Mouse (Mus musculus) midbrain, embryonic 13.5 days (tissue): ENCODE measurements at regions not wholly inside any gene's neighbourhood (a gene's known extent, or its start where the extent isn't known, plus 50 kb on each side); places are given as distances from the start of the nearest gene placed in this dataset.

ENCODE experiments used
- ATAC-seq: fragments of 200-750 bp; cut with Nextera tagmentation; 2 replicates; pipeline ENCODE4 v1.8.0; 2017; ENCODE audit warnings: mild to moderate bottlenecking, moderate TSS enrichment, moderate library complexity
- H3K27ac ChIP-seq: fragments of 300-500 bp; sonication (generic); 2 replicates; pipeline ENCODE4 v1.5.1; 2015; ENCODE audit warnings: inconsistent platforms, mild to moderate bottlenecking, moderate library complexity
- H3K27me3 ChIP-seq: fragments of 300-500 bp; sonication (generic); 2 replicates; pipeline ENCODE4 v1.6.1; 2015; ENCODE audit warnings: mild to moderate bottlenecking, inconsistent platforms
- H3K36me3 ChIP-seq: fragments of 300-500 bp; sonication (generic); 2 replicates; pipeline ENCODE4 v1.6.1; 2015; ENCODE audit warnings: mild to moderate bottlenecking, inconsistent platforms
- H3K4me1 ChIP-seq: fragments of 300-500 bp; sonication (generic); replicated peaks from 2 replicates; pipeline ENCODE4 v1.6.1; 2015; ENCODE audit warnings: inconsistent platforms
- H3K4me2 ChIP-seq: fragments of 300-500 bp; sonication (generic); replicated peaks from 2 replicates; pipeline ENCODE4 v1.6.1; 2015; ENCODE audit warnings: moderate library complexity, mild to moderate bottlenecking, inconsistent platforms
- H3K4me3 ChIP-seq: fragments of 300-500 bp; sonication (generic); replicated peaks from 2 replicates; pipeline ENCODE4 v1.5.1; 2015; ENCODE audit warnings: mild to moderate bottlenecking, inconsistent platforms
- H3K9ac ChIP-seq: fragments of 300-500 bp; sonication (generic); replicated peaks from 2 replicates; pipeline ENCODE4 v1.6.1; 2015; ENCODE audit warnings: mild to moderate bottlenecking, inconsistent platforms
- H3K9me3 ChIP-seq: fragments of 300-500 bp; sonication (generic); 2 replicates; pipeline ENCODE4 v1.6.1; 2016; ENCODE audit warnings: mild to moderate bottlenecking, inconsistent platforms
- WGBS: fragments of 180-500 bp; shearing (Covaris S2); methylation state at CpG from one replicate; pipeline ENCODE4 v1.1.7; 2015; 5-methylcytosine and 5-hydroxymethylcytosine counted together

- no peak overlapping the region for H3K4me2 ChIP-seq
- H3K27me3 ChIP-seq, result peaks cover 34% of the 10 kb centered on the region
- no peak overlapping the region for H3K9ac ChIP-seq
- H3K4me1 ChIP-seq, result peaks cover 14% of the 10 kb centered on the region
- WGBS, result 84% methylated on average over 8 of the region's 8 CpGs
- H3K27ac ChIP-seq, result no peak overlapping the region
- ATAC-seq, result no peak
- H3K4me3 ChIP-seq, result no peak overlapping the region
- no peaks in the 10 kb centered on the region for H3K36me3 ChIP-seq
- no peaks in the 10 kb centered on the region for H3K9me3 ChIP-seq
These were observed 133.4 kb upstream of the Pkdcc start for GRCm38 (mm10) chr17:83081729-83082128.

GRCm38 (mm10) chr17:83083521-83083920 lies 131.6 kb upstream of the Pkdcc start:
- no peak for ATAC-seq
- peaks cover 17% of the 10 kb centered on the region for H3K27me3 ChIP-seq
- no peaks in the 10 kb centered on the region for H3K9me3 ChIP-seq
- WGBS, result 69% methylated on average over 3 of the region's 3 CpGs
- H3K4me2 ChIP-seq, result no peak overlapping the region
- peaks cover 6% of the 10 kb centered on the region for H3K4me1 ChIP-seq
- no peak overlapping the region for H3K4me3 ChIP-seq
- H3K9ac ChIP-seq, result no peak overlapping the region
- H3K27ac ChIP-seq, result no peak overlapping the region
- H3K36me3 ChIP-seq, result no peaks in the 10 kb centered on the region

- no peaks in the 10 kb centered on the region for H3K36me3 ChIP-seq
- H3K9ac ChIP-seq, result no peak overlapping the region
- no peaks in the 10 kb centered on the region for H3K4me1 ChIP-seq
- H3K27ac ChIP-seq, result no peak overlapping the region
- no peak for ATAC-seq
- no peak overlapping the region for H3K4me3 ChIP-seq
- H3K9me3 ChIP-seq, result no peaks in the 10 kb centered on the region
- peaks cover 9% of the 10 kb centered on the region; the same call in 1 of the 2 replicates for H3K27me3 ChIP-seq
- WGBS, result 79% methylated on average over 10 of the region's 10 CpGs
- H3K4me2 ChIP-seq, result no peak overlapping the region
These were observed 129.2 kb upstream of the Pkdcc start for GRCm38 (mm10) chr17:83085792-83086475.

GRCm38 (mm10) chr17:83086703-83087102 lies 128.4 kb upstream of the Pkdcc start:
- no peak for ATAC-seq
- Histone ChIP-seq H3K9ac (no peak overlapping the region), H3K36me3 (no peaks in the 10 kb centered on the region), H3K27me3 (peaks cover 9% of the 10 kb centered on the region; the same call in 1 of the 2 replicates), H3K4me2 (no peak overlapping the region), H3K4me3 (no peak overlapping the region), H3K9me3 (no peaks in the 10 kb centered on the region), H3K27ac (no peak overlapping the region), H3K4me1 (no peaks in the 10 kb centered on the region)
- 83% methylated on average over 2 of the region's 2 CpGs for WGBS

- no peak overlapping the region for H3K4me3 ChIP-seq
- H3K27me3 ChIP-seq, result 0 out of 2 replicates have a peak, but pooled peaks cover 4% of the 10 kb centered on the region
- H3K9ac ChIP-seq, result no peak overlapping the region
- no peaks in the 10 kb centered on the region for H3K4me1 ChIP-seq
- H3K4me2 ChIP-seq, result no peak overlapping the region
- ATAC-seq, result no peak
- no peaks in the 10 kb centered on the region for H3K9me3 ChIP-seq
- WGBS, result 88% methylated on average over 2 of the region's 2 CpGs
- no peaks in the 10 kb centered on the region for H3K36me3 ChIP-seq
- H3K27ac ChIP-seq, result no peak overlapping the region
These were observed 126.6 kb upstream of the Pkdcc start for GRCm38 (mm10) chr17:83088471-83088870.

- 83% methylated on average over 10 of the region's 10 CpGs for WGBS
- ATAC-seq, result no peak
- H3K27me3 ChIP-seq, result peaks cover 6% of the 10 kb centered on the region; the same call in 1 of the 2 replicates
- H3K4me1 ChIP-seq, result no peaks in the 10 kb centered on the region
- no peak overlapping the region for H3K9ac ChIP-seq
- H3K27ac ChIP-seq, result no peak overlapping the region
- no peak overlapping the region for H3K4me2 ChIP-seq
- H3K36me3 ChIP-seq, result no peaks in the 10 kb centered on the region
- H3K4me3 ChIP-seq, result no peak overlapping the region
- H3K9me3 ChIP-seq, result no peaks in the 10 kb centered on the region
These were observed 125.0 kb upstream of the Pkdcc start for GRCm38 (mm10) chr17:83089856-83090692.

- no peak overlapping the region for H3K9ac ChIP-seq
- WGBS, result 76% methylated on average over 5 of the region's 5 CpGs
- no peak overlapping the region for H3K27ac ChIP-seq
- no peaks in the 10 kb centered on the region for H3K36me3 ChIP-seq
- no peaks in the 10 kb centered on the region for H3K9me3 ChIP-seq
- H3K4me3 ChIP-seq, result no peak overlapping the region
- H3K27me3 ChIP-seq, result peaks cover 9% of the 10 kb centered on the region; the same call in 1 of the 2 replicates
- H3K4me2 ChIP-seq, result no peak overlapping the region
- H3K4me1 ChIP-seq, result no peaks in the 10 kb centered on the region
- no peak for ATAC-seq
These were observed 121.2 kb upstream of the Pkdcc start for GRCm38 (mm10) chr17:83093862-83094261.

- no peak overlapping the region for H3K4me3 ChIP-seq
- H3K36me3 ChIP-seq, result no peaks in the 10 kb centered on the region
- H3K9ac ChIP-seq, result no peak overlapping the region
- no peaks in the 10 kb centered on the region for H3K4me1 ChIP-seq
- H3K4me2 ChIP-seq, result no peak overlapping the region
- H3K9me3 ChIP-seq, result no peaks in the 10 kb centered on the region
- H3K27ac ChIP-seq, result no peak overlapping the region
- WGBS, result 66% methylated on average over 8 of the region's 8 CpGs
- peaks cover 5% of the 10 kb centered on the region; the same call in 1 of the 2 replicates for H3K27me3 ChIP-seq
- ATAC-seq, result no peak
These were observed 118.6 kb upstream of the Pkdcc start for GRCm38 (mm10) chr17:83096451-83096850.

- H3K4me2 ChIP-seq, result no peak overlapping the region
- 76% methylated on average over 16 of the region's 16 CpGs for WGBS
These were observed 117.1 kb upstream of the Pkdcc start for GRCm38 (mm10) chr17:83097998-83098397.

GRCm38 (mm10) chr17:83098679-83099413 lies 116.2 kb upstream of the Pkdcc start:
- Histone ChIP-seq H3K36me3 (no peaks in the 10 kb centered on the region), H3K4me3 (no peak overlapping the region), H3K4me1 (no peaks in the 10 kb centered on the region), H3K9me3 (no peaks in the 10 kb centered on the region), H3K27ac (no peak overlapping the region), H3K4me2 (no peak overlapping the region), H3K27me3 (peaks cover 13% of the 10 kb centered on the region; the same call in 1 of the 2 replicates), H3K9ac (no peak overlapping the region)
- ATAC-seq, result no peak
- WGBS, result 79% methylated on average over 12 of the region's 12 CpGs

More at GRCm38 (mm10) chr17:83097998-83098397, 117.1 kb upstream of the Pkdcc start:
- H3K9ac ChIP-seq, result no peak overlapping the region
- no peaks in the 10 kb centered on the region for H3K4me1 ChIP-seq
- no peak overlapping the region for H3K4me3 ChIP-seq
- H3K36me3 ChIP-seq, result no peaks in the 10 kb centered on the region
- no peaks in the 10 kb centered on the region for H3K9me3 ChIP-seq
- peaks cover 11% of the 10 kb centered on the region; the same call in 1 of the 2 replicates for H3K27me3 ChIP-seq
- H3K27ac ChIP-seq, result no peak overlapping the region
- ATAC-seq, result no peak

- no peak overlapping the region for H3K27ac ChIP-seq
- 84% methylated on average over 7 of the region's 7 CpGs for WGBS
- no peak overlapping the region for H3K4me3 ChIP-seq
- H3K36me3 ChIP-seq, result no peaks in the 10 kb centered on the region
- no peak overlapping the region for H3K9ac ChIP-seq
- H3K27me3 ChIP-seq, result peaks cover 8% of the 10 kb centered on the region; the same call in 1 of the 2 replicates
- no peak overlapping the region for H3K4me2 ChIP-seq
- no peak for ATAC-seq
- H3K4me1 ChIP-seq, result no peaks in the 10 kb centered on the region
- no peaks in the 10 kb centered on the region for H3K9me3 ChIP-seq
These were observed 114.1 kb upstream of the Pkdcc start for GRCm38 (mm10) chr17:83101035-83101434.

- WGBS, result 93% methylated on average over 14 of the region's 14 CpGs
- no peak overlapping the region for H3K9ac ChIP-seq
- H3K36me3 ChIP-seq, result no peaks in the 10 kb centered on the region
- no peak overlapping the region for H3K4me2 ChIP-seq
- no peak for ATAC-seq
- H3K4me1 ChIP-seq, result no peaks in the 10 kb centered on the region
- H3K27ac ChIP-seq, result no peak overlapping the region
- no peak overlapping the region for H3K4me3 ChIP-seq
- H3K27me3 ChIP-seq, result peaks cover 8% of the 10 kb centered on the region; the same call in 1 of the 2 replicates
- H3K9me3 ChIP-seq, result no peaks in the 10 kb centered on the region
These were observed 113.3 kb upstream of the Pkdcc start for GRCm38 (mm10) chr17:83101756-83102155.
